Mouse (Mus musculus): ENCODE results near the gene Vmn1r85.

Gene Vmn1r85

GRCm38 (mm10) chr7:13038621-13039169 lies 56.3 kb downstream of the Vmn1r85 start:
- DNase-seq (ENCODE audit: low read depth, low spot score), result no peak

- peak; percentile 99 for DNase-seq (ENCODE audit: low read depth, low spot score)
Observed at GRCm38 (mm10) chr7:13037901-13038555, 56.9 kb downstream of the Vmn1r85 start, which contains the start of gene Ube2m. TSS of gene Ube2m (minus strand) at chr7:13038275.

DNA sequence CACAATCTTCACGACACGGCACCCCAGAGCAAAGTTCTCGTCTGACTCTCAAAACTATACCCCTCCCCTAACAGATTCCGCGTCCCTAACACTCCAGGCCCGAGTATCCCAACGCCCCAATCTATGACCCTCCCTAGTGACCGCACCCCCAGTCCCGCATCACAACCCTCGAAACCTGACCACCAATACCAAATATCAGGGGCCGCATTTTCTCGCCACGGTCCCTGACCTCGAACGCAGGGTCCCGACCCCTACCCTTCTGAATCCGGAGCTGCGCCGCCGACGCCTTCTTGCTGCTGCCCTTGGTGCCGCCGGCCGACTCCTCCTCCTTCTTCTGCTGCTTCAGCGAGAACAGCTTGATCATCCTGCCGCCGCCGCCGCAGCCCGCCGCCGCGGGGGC lies 57.6 kb downstream of the Vmn1r85 start:
- DNase-seq (ENCODE audit: low read depth, low spot score), result no peak

DNA sequence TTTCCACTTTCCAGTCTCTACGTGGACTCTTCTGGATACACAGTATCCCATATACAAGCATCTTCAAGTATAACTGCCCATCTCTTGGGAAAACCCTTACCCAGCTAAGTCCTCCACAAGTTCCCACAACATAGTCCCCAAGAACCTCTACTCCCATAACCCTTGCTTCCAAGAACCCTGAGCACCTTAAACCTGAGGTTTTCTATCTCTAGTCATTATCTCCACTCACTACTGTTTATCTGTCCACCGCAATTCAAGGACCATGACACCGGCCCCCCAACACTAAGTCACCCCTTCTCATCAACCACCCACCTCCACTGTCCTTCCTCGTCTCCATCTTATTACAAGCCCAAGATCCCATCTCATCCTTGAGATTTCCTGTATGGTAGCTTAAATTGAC lies 58.2 kb downstream of the Vmn1r85 start:
- DNase-seq (ENCODE audit: low read depth, low spot score), result no peak

GRCm38 (mm10) chr7:13035211-13035855 lies 59.6 kb downstream of the Vmn1r85 start:
- DNase-seq (ENCODE audit: low read depth, low spot score), result no peak

GRCm38 (mm10) chr7:13034148-13034977 lies 60.6 kb downstream of the Vmn1r85 start, which contains the start of gene Chmp2a:
TSS of gene Chmp2a (minus strand) at chr7:13034807.
- peak; percentile 98 for DNase-seq (ENCODE audit: low read depth, low spot score)

GRCm38 (mm10) chr7:13033451-13034147 lies 61.4 kb downstream of the Vmn1r85 start:
- DNase-seq (ENCODE audit: low read depth, low spot score), result no peak
